Mouse (Mus musculus): ENCODE data around the gene 2300009A05Rik. TPM values are rescaled to one million over a fixed set of nuclear protein-coding genes. Genes with fewer than 3 reads are reported as not detected.

The 2300009A05Rik gene
- polyA plus RNA-seq, 1 experiment from 2014 or later, result 53.2 TPM

Other genes with a start within 250 kb of the 2300009A05Rik start
- gene Map2k5, start 21.3 kb downstream of the 2300009A05Rik start, polyA plus RNA-seq (2015; fragmentation: Nextera tagmentation; extraction: Ambion mirVana), result 33.6 and 34.0 TPM in 2 replicates
- gene Iqch, start 203.2 kb upstream of the 2300009A05Rik start, polyA plus RNA-seq (2015; fragmentation: Nextera tagmentation; extraction: Ambion mirVana), result 0.04 TPM in 1 of 2 replicates, not detected in the other
- gene Aagab, start 203.4 kb upstream of the 2300009A05Rik start, polyA plus RNA-seq (2015; fragmentation: Nextera tagmentation; extraction: Ambion mirVana), result 32.7 and 33.3 TPM in 2 replicates